Mouse (Mus musculus) forebrain, embryonic 16.5 days (tissue): ENCODE data around the gene Pdxk. TPM values are rescaled to one million over a fixed set of nuclear protein-coding genes. Genes with fewer than 3 reads are reported as not detected.

Source experiments
- ATAC-seq: fragments of 200-750 bp; cut with Nextera tagmentation; 2 replicates; pipeline ENCODE4 v1.8.0; 2017; ENCODE audit warnings: mild to moderate bottlenecking, moderate library complexity
- H3K27ac ChIP-seq: fragments of 300-500 bp; sonication (generic); 2 replicates; pipeline ENCODE4 v1.5.1; 2014; ENCODE audit warnings: low read length, control low read depth
- H3K27me3 ChIP-seq: fragments of 300-500 bp; sonication (generic); replicated peaks from 2 replicates; pipeline ENCODE4 v1.6.1; 2014; ENCODE audit warnings: low read length; ENCODE audit not compliant: control insufficient read depth, insufficient read depth
- H3K36me3 ChIP-seq: fragments of 300-500 bp; sonication (generic); 2 replicates; pipeline ENCODE4 v1.6.1; 2014; ENCODE audit not compliant: control insufficient read depth, insufficient read depth
- H3K4me1 ChIP-seq: fragments of 300-500 bp; sonication (generic); replicated peaks from 2 replicates; pipeline ENCODE4 v1.6.1; 2014; ENCODE audit warnings: low read length; ENCODE audit not compliant: control insufficient read depth, insufficient read depth
- H3K4me2 ChIP-seq: fragments of 300-500 bp; sonication (generic); 2 replicates; pipeline ENCODE4 v1.6.1; 2014; ENCODE audit warnings: mild to moderate bottlenecking, low read length, control low read depth
- H3K4me3 ChIP-seq: fragments of 300-500 bp; sonication (generic); replicated peaks from 2 replicates; pipeline ENCODE4 v1.5.1; 2014; ENCODE audit warnings: mild to moderate bottlenecking, low read length, control low read depth
- H3K9ac ChIP-seq: fragments of 300-500 bp; sonication (generic); replicated peaks from 2 replicates; pipeline ENCODE4 v1.6.1; 2014; ENCODE audit warnings: low read depth, low read length, control low read depth
- H3K9me3 ChIP-seq: fragments of 300-500 bp; sonication (generic); 2 replicates; pipeline ENCODE4 v1.6.1; 2016; ENCODE audit warnings: low read length; ENCODE audit not compliant: control insufficient read depth
- WGBS: fragments of 180-500 bp; shearing (Covaris S2); extraction: QIAGEN DNeasy Blood & Tissue Kit; methylation state at CpG from one replicate; pipeline ENCODE4 v1.1.7; 2014; 5-methylcytosine and 5-hydroxymethylcytosine counted together
- polyA plus RNA-seq: library from polyadenylated mRNA; unstranded; fragments of >200 nt; fragmentation: Nextera tagmentation; extraction: Ambion mirVana; gene quantifications from 2 replicates; pipeline ENCODE4 v1.2.1, GENCODE M21; 2015

Gene Pdxk
- polyA plus RNA-seq, 1 experiment from 2014 or later, result 23.0 TPM

- peak within 1 kb of the TSS; percentile 87 for H3K27ac ChIP-seq
- H3K4me1 ChIP-seq, result peaks cover 15% of the 10 kb centered on the region
- H3K9ac ChIP-seq, result peak within 1 kb of the TSS; percentile 87
- WGBS, result under 1% methylated on average over 70 of the region's 70 CpGs
- H3K4me2 ChIP-seq, result peak within 1 kb of the TSS; percentile 85
- no peaks in the 10 kb centered on the region for H3K27me3 ChIP-seq
- H3K36me3 ChIP-seq, result peaks cover 16% of the 10 kb centered on the region
- peak within 1 kb of the TSS; percentile 94 for H3K4me3 ChIP-seq
- no peaks in the 10 kb centered on the region for H3K9me3 ChIP-seq
- peak; percentile 97 for ATAC-seq
Observed at GRCm38 (mm10) chr10:78412319-78413151, 52.2 kb downstream of the Pdxk start, which contains the start of gene Rrp1. Gene Rrp1, minus strand, starts transcription at chr10:78413043.

- peak overlapping the region; percentile 87 for H3K9ac ChIP-seq
- no peaks in the 10 kb centered on the region for H3K27me3 ChIP-seq
- WGBS, result 12% methylated on average over 8 of the region's 8 CpGs
- H3K36me3 ChIP-seq, result peaks cover 19% of the 10 kb centered on the region
- peak overlapping the region; percentile 87 for H3K27ac ChIP-seq
- H3K9me3 ChIP-seq, result no peaks in the 10 kb centered on the region
- peak overlapping the region; percentile 94 for H3K4me3 ChIP-seq
- peak overlapping the region; percentile 85 for H3K4me2 ChIP-seq
- H3K4me1 ChIP-seq, result peaks cover 15% of the 10 kb centered on the region
- ATAC-seq, result no peak
Observed at GRCm38 (mm10) chr10:78411851-78412250, 52.9 kb downstream of the Pdxk start.

GRCm38 (mm10) chr10:78409035-78409788 lies 55.6 kb downstream of the Pdxk start:
- H3K4me1 ChIP-seq, result peaks cover 15% of the 10 kb centered on the region
- no peak overlapping the region for H3K27ac ChIP-seq
- H3K4me3 ChIP-seq, result no peak overlapping the region
- 88% methylated on average over 9 of the region's 9 CpGs for WGBS
- no peak overlapping the region for H3K9ac ChIP-seq
- ATAC-seq, result no peak
- no peaks in the 10 kb centered on the region for H3K27me3 ChIP-seq
- no peaks in the 10 kb centered on the region for H3K9me3 ChIP-seq
- peaks cover 42% of the 10 kb centered on the region for H3K36me3 ChIP-seq
- H3K4me2 ChIP-seq, result no peak overlapping the region

GRCm38 (mm10) chr10:78407132-78407531 lies 57.6 kb downstream of the Pdxk start:
- H3K4me3 ChIP-seq, result no peak overlapping the region
- no peaks in the 10 kb centered on the region for H3K27me3 ChIP-seq
- H3K9ac ChIP-seq, result no peak overlapping the region
- peaks cover 57% of the 10 kb centered on the region for H3K36me3 ChIP-seq
- no peak for ATAC-seq
- peaks cover 11% of the 10 kb centered on the region for H3K4me1 ChIP-seq
- H3K27ac ChIP-seq, result no peak overlapping the region
- no peaks in the 10 kb centered on the region for H3K9me3 ChIP-seq
- H3K4me2 ChIP-seq, result no peak overlapping the region
- 97% methylated on average over 4 of the region's 4 CpGs for WGBS

GRCm38 (mm10) chr10:78406152-78406551 lies 58.6 kb downstream of the Pdxk start:
- Histone ChIP-seq H3K9me3 (no peaks in the 10 kb centered on the region), H3K27ac (no peak overlapping the region), H3K4me2 (no peak overlapping the region), H3K9ac (no peak overlapping the region), H3K27me3 (no peaks in the 10 kb centered on the region), H3K4me3 (no peak overlapping the region), H3K4me1 (peaks cover 2% of the 10 kb centered on the region), H3K36me3 (peaks cover 60% of the 10 kb centered on the region)
- ATAC-seq, result no peak
- 97% methylated on average over 6 of the region's 6 CpGs for WGBS

GRCm38 (mm10) chr10:78402301-78402922 lies 62.4 kb downstream of the Pdxk start:
- Histone ChIP-seq H3K9me3 (no peaks in the 10 kb centered on the region), H3K4me2 (no peak overlapping the region), H3K27ac (no peak overlapping the region), H3K4me1 (no peaks in the 10 kb centered on the region; the same call in 1 of the 2 replicates), H3K9ac (no peak overlapping the region), H3K36me3 (peaks cover 59% of the 10 kb centered on the region), H3K4me3 (no peak overlapping the region), H3K27me3 (no peaks in the 10 kb centered on the region)
- WGBS, result 92% methylated on average over 14 of the region's 14 CpGs
- no peak for ATAC-seq

GRCm38 (mm10) chr10:78401127-78401526 lies 63.6 kb downstream of the Pdxk start:
- no peak overlapping the region for H3K27ac ChIP-seq
- no peak overlapping the region for H3K9ac ChIP-seq
- no peak overlapping the region for H3K4me2 ChIP-seq
- H3K9me3 ChIP-seq, result no peaks in the 10 kb centered on the region
- no peak overlapping the region for H3K4me3 ChIP-seq
- H3K27me3 ChIP-seq, result no peaks in the 10 kb centered on the region
- 95% methylated on average over 2 of the region's 2 CpGs for WGBS
- H3K4me1 ChIP-seq, result peaks cover 5% of the 10 kb centered on the region
- H3K36me3 ChIP-seq, result peaks cover 49% of the 10 kb centered on the region
- no peak for ATAC-seq

- Histone ChIP-seq H3K4me2 (no peak overlapping the region), H3K9ac (no peak overlapping the region), H3K4me3 (no peak overlapping the region), H3K27ac (no peak overlapping the region), H3K27me3 (no peaks in the 10 kb centered on the region), H3K36me3 (peaks cover 32% of the 10 kb centered on the region), H3K9me3 (no peaks in the 10 kb centered on the region), H3K4me1 (peaks cover 13% of the 10 kb centered on the region)
- 41% methylated on average over 17 of the region's 17 CpGs for WGBS
- no peak for ATAC-seq
Observed at GRCm38 (mm10) chr10:78399090-78399657, 65.6 kb downstream of the Pdxk start.

- no peaks in the 10 kb centered on the region for H3K9me3 ChIP-seq
- H3K9ac ChIP-seq, result peak overlapping the region; percentile 12; the same call in 1 of the 2 replicates
- H3K27ac ChIP-seq, result no peak overlapping the region
- H3K4me1 ChIP-seq, result peaks cover 13% of the 10 kb centered on the region
- peak; percentile 36; the same call in 1 of the 2 replicates for ATAC-seq
- H3K27me3 ChIP-seq, result peaks cover 7% of the 10 kb centered on the region; the same call in 1 of the 2 replicates
- WGBS, result 59% methylated on average over 4 of the region's 4 CpGs
- peaks cover 14% of the 10 kb centered on the region for H3K36me3 ChIP-seq
- peak overlapping the region; percentile 26; the same call in 1 of the 2 replicates for H3K4me3 ChIP-seq
- peak overlapping the region; percentile 53 for H3K4me2 ChIP-seq
Observed at GRCm38 (mm10) chr10:78396625-78396885, 68.2 kb downstream of the Pdxk start.
